Mouse (Mus musculus): ENCODE results near the gene Pramef12. TPM values are rescaled to one million over a fixed set of nuclear protein-coding genes. Genes with fewer than 3 reads are reported as not detected.
"Not testable (repeated sequence)": the region's sequence is repeated elsewhere in the genome, so short reads cannot be mapped to it uniquely, and the experiment has no call there.

Gene Pramef12
- total RNA-seq (2021) = not detected
- long read RNA-seq, experiment 1 = 0 reads
- long read RNA-seq, experiment 2 = 0 reads

DNA sequence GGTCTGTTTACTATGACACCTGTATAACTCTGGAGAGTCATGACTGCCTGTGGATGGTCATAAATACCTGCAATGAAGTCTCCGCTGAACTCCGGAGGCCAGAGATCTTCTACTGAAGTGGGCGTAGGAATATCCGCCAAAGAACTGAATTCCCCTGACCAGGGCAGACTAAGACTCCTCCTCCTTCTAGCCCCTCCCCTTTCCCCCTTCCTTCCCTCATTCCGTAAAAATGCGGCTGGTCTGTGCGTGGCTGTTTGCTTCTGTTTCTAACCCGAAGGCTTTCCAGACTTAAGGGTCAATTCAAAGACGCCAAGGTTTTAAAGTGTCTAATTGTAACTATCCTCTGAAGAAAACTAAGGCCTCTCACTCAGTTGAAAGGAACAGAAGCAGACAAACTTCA, at the start of gene Pramef12:
Gene Pramef12 (minus strand): TSS at position 175 of the 400 bp plus-strand sequence.
- DNase-seq = no peak

DNA sequence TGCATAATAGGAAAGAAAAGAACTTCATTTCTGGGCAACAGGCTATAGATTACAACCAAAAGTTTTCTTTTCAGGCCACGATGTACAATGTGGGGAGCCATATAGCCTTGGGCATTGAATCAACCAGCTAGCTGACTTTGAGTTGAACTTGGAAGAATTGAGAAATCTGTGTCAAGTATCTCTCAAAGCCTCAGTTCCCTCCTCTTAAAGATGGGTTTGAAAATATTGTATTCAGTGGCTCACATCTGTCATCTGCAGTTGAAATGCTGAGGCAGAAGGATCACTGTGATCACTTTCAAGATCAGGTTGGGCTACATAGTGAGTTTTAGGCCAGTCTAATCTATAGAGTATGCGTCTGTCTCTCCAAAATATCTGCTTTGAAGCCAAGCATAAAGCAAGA, 45.0 kb upstream of the Pramef12 start, which contains the start of gene Gm9944:
Gene Gm9944 (minus strand): TSS at position 101 of the 400 bp plus-strand sequence.
- no peak for DNase-seq

DNA sequence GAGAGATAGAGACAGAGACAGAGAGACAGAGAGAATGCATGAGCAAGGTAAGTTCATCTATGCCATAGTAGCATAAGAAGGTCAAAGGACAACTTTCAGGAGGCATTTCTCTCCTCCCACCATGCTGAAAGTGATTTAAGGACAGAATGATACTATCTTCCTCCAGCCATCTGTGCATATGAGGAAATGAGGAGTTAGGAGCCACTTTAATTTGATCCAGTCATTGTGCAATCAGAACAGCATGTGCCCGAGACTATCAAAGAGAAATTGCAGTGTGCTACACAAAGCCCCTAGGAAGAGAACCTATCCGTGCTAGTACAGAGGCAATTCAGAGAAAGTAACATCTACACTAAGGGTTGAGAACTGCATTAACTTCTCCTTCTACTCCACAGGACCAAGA, 40.3 kb upstream of the Pramef12 start:
- no peak for DNase-seq

DNA sequence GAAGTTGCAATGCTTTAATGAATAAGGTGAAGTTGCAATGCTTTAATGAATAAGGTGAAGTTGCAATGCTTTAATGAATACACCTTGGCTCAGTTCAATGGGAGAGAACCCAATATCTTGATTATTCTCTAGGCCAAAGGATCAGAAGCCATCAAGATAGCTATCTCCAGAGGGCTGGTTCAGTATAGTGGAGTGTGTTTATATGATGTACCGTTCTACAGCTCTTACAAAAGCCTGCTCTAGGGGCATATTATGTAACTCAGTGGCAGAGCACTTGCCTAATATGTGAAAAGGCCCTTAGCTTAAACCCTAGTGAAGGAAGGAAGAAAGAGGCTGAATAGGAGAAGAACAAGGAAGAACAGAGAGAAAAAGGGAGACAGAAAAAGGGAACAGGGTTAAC, 33.3 kb upstream of the Pramef12 start:
- DNase-seq = no peak

DNA sequence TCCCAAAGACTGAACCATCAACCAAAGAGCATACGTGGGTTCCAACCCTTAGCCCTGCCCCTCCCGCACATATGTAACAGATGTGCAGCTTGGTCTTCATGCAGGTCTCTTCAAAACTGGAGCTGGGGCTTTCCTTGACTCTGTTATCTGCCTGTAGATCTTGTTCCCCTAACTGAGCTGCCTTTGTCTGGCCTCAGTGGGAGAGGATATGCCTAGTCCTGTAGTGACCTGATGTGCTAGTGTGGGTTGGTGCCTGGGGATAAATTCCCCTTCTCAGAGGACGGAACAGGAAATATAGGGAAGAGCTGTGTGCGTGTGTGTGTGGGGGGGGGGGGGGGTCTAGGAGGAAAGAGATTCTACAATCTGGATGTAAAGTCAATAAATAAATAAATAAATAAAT, 32.8 kb upstream of the Pramef12 start:
- DNase-seq = no peak

DNA sequence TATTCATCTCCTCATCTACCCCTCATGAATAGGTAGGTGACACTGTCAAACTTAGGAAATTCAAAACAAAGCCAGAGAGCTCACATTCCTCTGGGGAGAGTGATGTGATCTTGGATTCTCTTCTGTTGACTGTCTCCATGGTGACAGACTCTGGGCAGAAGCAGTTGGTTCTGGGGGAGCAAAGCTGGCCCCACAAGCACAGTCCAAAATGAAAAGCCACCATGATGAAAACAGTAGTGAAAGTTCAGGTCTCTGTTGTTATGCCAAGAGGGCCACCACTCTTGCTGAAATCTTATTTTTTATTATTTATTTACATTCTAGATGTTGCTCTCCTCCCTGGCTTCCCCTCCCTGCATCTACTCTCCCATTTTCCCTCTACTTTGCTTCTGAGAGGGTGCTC, 30.4 kb upstream of the Pramef12 start, which contains the start of gene 1700012P22Rik:
Gene 1700012P22Rik (minus strand): TSS at position 101 of the 400 bp plus-strand sequence.
- no peak for DNase-seq

DNA sequence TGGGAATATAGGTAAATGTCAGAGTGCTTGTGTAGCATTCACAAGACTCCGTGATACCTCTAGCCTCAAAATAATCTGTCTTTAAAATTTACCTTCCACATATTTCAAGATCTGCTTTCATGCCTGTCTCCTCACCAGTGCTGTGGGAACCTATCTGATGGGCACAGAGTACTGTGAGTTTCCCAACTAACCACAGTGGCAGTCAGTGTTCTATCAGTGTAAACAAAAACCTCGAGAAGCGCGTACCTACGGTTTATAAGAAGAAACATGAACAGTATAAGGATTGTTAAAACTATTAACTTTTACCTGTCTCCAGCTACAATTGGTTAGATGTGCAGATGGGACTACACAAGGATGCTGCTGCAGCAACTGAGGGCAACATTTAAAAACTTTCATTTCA, 25.0 kb upstream of the Pramef12 start:
- no peak for DNase-seq

DNA sequence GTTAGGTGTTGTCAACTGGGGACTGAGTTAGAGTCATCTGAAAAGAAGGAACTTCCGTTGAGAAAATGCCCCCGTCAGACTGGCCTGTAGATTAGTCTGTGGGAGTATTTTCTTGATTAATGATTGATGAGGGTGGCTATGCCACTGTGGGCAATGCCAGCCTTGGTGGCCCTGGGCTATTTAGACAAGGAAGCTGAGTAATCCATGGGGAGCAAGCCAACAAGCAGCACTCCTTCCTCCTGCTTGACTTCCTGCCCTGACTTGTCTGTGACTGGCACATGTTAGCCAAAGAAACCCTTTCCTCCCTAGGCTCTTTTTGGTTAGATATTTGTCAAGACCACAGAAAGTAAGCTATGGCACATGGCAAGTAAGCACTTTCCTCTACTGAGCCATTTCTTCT, 22.5 kb upstream of the Pramef12 start:
- DNase-seq = no peak

DNA sequence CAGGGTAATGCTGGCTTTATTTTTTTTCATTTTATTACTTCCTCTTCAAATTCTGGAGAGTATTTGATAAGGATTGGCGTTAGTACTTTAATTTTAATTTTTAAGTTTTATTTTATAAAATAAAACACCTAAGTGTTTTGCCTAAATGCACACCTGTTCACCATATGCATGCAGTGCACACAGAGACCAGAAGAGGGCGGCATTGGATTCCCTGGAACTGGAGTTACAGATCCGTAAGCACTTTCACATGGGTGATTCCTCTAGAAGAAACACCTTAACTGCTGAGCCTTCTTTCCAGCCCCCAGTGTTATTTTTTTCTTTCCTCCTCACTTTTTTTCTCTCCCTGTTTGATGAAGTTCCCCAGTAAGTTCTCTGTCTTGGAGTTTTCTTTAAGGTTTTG, 20.6 kb upstream of the Pramef12 start:
- DNase-seq = peak; percentile 7 to 22

DNA sequence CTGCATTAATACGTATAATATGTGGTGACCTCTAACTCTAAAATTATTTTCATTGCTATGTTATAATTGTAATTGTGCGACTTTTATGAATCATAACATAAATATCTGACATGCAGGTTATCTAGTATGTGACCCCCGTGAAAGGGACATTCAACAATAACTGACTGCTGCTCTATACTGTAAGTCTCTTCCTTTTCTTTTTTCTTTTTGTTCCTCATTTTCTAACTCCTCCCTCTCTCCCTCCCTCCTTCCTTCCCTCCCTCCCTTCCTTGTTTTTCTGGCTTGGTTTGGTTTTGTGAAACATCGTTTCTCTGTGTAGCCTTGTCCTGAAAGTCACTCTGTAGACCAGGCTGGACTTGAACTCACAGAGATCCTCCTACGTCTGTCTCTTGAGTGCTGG, 16.3 kb upstream of the Pramef12 start:
- no peak for DNase-seq

DNA sequence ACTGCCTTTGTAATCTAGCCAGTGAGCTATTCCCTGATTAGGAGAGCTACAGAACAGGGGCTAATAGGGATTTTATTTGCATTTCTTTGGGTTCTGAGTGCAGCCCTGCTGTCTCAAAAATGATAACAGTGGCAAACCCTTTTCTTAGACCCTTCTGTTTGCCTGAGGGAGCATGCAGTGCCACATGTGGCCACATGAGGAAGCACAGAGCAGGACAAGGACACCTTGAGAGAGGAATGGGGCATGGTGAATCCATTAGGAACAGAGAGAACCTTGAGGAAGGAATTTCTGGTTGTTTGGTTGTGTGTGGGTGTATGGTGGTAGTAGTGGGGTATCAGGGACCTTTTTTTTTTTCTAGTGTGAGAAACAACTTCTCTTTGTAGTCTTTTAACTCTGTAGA, 12.4 kb upstream of the Pramef12 start:
- no peak for DNase-seq

DNA sequence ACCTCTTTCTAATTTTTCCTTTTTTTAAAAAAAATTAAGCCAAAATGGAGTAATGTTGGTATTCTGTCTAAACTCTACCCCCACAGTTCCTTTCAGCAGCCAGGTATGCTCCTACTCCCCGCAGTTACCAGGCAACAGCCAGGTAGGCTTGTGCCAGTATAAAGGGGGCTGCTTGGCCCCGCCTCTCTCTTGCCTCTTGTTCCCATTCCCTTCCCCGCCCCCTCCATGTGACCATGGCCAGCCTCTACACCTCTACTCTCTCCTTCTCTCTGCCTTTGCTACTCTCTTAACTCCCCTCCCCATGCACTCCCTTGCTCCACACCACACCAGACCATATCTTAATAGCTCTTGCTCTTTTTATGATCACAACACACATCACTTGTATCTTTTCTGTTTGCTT, 2.0 kb downstream of the Pramef12 start:
- DNase-seq = no peak

DNA sequence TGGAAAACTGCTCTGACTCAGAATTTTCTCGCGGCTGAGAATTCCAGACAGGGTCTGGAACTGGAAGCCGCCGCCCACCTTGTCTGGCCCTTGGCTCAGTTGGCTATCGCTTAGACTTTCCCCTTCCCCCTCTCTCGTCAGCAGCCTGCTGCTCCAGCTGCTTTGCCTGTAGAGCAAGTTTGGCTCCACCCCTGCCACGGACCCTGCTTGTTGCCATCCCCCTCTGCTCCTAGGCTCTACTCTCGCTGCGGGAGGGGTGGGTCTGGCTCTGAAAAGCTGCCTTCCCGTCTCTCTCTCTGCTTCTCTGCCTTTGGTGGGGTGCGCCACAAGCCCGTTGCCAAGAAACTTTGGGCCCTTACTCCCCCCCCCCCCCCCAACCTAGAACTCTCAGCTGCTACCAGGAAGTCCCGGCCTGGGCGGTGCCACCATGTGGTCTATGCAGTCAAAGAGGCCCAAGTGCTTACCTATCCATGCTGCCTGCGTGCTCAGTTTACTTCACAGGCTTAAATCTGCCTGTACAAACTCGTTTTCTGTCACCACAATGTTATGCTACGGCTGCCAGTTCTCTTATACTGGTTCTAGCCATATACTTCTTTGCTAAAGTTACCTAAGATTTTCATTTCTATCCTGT, 3.7 kb downstream of the Pramef12 start:
- peak in 1 of 2 experiments; percentile 2 for DNase-seq

DNA sequence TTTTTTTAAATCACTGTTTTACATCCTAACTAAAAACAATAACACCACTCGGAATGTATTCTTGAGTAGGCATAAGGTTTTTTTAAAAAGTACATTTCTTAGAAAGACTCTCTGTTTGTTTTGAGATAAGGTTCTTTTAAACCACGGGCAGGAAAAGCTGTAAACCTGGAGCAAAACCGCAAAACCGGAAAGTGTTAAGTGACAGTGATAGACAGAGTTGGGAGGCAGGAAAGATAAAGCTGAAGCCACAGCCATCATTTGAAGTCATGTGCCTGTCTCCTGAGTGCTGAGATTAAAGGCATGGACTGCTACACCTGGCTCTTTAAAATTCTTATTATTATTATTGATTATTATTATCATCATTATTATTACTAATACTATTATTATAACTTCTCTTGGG, 5.6 kb downstream of the Pramef12 start:
- DNase-seq = no peak

DNA sequence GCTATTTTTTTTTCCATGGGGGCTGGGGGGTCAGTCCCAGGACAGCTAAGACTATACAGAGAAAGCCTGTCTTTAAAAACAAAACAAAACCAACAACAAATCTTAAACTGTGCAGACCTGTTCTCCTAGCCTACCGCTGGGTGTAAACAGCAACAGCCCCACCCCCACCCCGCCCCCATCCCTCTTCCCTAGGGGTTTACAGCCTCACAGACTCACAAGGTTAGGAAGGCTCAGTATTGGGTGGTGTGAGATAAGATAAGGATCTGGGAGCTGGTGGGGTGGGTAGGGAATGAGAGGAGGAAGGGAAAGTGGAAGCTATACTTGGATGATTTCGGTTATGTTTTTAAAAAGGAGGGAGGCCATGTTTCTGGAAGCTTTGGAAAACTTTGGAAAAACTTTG, 11.9 kb downstream of the Pramef12 start:
- DNase-seq = no peak

DNA sequence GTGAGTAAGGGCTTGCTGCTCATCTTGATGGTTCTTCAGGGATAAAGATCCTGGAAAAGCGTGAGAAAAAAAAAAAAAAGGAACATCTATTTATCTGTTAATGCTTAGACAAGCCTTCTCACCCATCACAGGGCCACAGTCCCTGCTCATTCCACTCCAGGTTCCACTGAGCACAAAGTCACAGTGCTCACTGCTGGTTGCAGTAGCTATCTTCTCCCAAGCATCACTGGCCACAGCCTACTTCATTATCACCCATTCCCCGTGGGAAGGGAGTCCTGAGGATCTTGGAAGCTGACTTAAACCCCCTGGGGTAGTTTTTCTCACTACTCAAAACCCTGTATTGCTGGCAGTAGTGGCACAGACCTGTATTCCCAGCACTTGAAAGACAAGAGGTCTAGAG, 30.4 kb downstream of the Pramef12 start, which contains the start of gene Pramef20:
Gene Pramef20 (minus strand): TSS at position 23 of the 400 bp plus-strand sequence.
- no peak for DNase-seq

DNA sequence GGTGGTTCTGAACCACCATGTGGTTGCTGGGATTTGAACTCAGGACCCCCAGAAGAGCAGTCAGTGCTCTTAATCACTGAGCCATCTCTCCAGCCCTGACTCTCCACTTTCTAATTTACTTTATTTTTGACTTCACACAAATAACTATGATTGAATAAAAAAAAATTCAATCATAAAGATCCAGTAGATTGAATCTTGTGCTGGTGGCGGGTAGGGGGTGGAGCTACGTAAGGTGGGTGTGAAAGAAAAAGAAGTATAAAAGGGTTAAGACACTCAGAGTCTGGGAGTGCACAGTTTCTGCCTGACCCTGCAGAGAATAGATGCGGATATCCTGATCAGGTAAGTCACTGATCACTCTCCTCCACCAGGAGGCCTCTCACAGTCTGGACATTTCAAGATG, 50.6 kb downstream of the Pramef12 start, which contains the start of gene Gm13119:
Gene Gm13119 (plus strand): TSS at position 301 of the 400 bp plus-strand sequence.
- not testable (repeated sequence) for DNase-seq

Other genes with a start within 250 kb of the Pramef12 start
- gene Oog3, start 245.8 kb downstream of the Pramef12 start, total RNA-seq (2021) = not detected
- not detected for gene Oog2, start 217.7 kb downstream of the Pramef12 start, total RNA-seq (2021)
- gene C87977, start 195.1 kb downstream of the Pramef12 start, total RNA-seq (2021) = not detected
- not detected for gene Pramel5, start 128.0 kb downstream of the Pramef12 start, total RNA-seq (2021)
- not detected for gene Gm13128, start 78.2 kb downstream of the Pramef12 start, total RNA-seq (2021)
- gene Gm13119, start 50.5 kb downstream of the Pramef12 start, total RNA-seq (2021) = not detected
- not detected for gene Pramef20, start 30.5 kb downstream of the Pramef12 start, total RNA-seq (2021)
- not detected for gene 1700012P22Rik, start 30.3 kb upstream of the Pramef12 start, total RNA-seq (2021)
- gene Gm9944, start 44.9 kb upstream of the Pramef12 start, total RNA-seq (2021) = not detected
- not detected for gene Aadacl3, start 55.3 kb upstream of the Pramef12 start, total RNA-seq (2021)
- gene 9430007A20Rik, start 111.4 kb upstream of the Pramef12 start, total RNA-seq (2021) = not detected
- not detected for gene Gm13124, start 156.7 kb upstream of the Pramef12 start, total RNA-seq (2021)
- not detected for gene Aadacl4, start 205.2 kb upstream of the Pramef12 start, total RNA-seq (2021)

Measured in adrenal gland, postnatal 36 days (tissue).